Mouse (Mus musculus) brain, embryonic 14.5 days (tissue): ENCODE measurements around the gene Mpzl2.

ENCODE experiments used
- CTCF ChIP-seq: fragments of 200-500 bp; IDR thresholded peaks from 2 replicates; pipeline ENCODE4 v1.5.1; 2012; ENCODE audit warnings: inconsistent platforms, mild to moderate bottlenecking, moderate library complexity, borderline replicate concordance; ENCODE audit not compliant: insufficient read depth, insufficient read length; ENCODE audit errors: extremely low read depth
- POLR2A ChIP-seq: fragments of 200-500 bp; IDR thresholded peaks from 2 replicates; pipeline ENCODE4 v1.6.1; 2012; ENCODE audit warnings: mild to moderate bottlenecking, inconsistent platforms, borderline replicate concordance; ENCODE audit not compliant: poor library complexity, insufficient read depth, insufficient read length, severe bottlenecking; ENCODE audit errors: extremely low read depth

- TF ChIP-seq POLR2A = no peak
- no peak for TF ChIP-seq CTCF
Measured at GRCm38 (mm10) chr9:45088040-45088439, 48.4 kb downstream of the Mpzl2 start.
